Mouse (Mus musculus) intestine, embryonic 16.5 days (tissue): ENCODE data around the gene Dennd4b. TPM values are rescaled to one million over a fixed set of nuclear protein-coding genes. Genes with fewer than 3 reads are reported as not detected.

Source experiments
- ATAC-seq: fragments of 200-750 bp; cut with Nextera tagmentation; 2 replicates; pipeline ENCODE4 v1.8.0; 2017; ENCODE audit warnings: moderate TSS enrichment, moderate library complexity
- H3K27ac ChIP-seq: fragments of 300-500 bp; sonication (generic); 2 replicates; pipeline ENCODE4 v1.5.1; 2014; ENCODE audit warnings: mild to moderate bottlenecking, low read length
- H3K27me3 ChIP-seq: fragments of 300-500 bp; sonication (generic); replicated peaks from 2 replicates; pipeline ENCODE4 v1.6.1; 2014; ENCODE audit warnings: low read length, control low read depth, mixed read lengths; ENCODE audit not compliant: control insufficient read depth, insufficient read depth
- H3K36me3 ChIP-seq: fragments of 300-500 bp; sonication (generic); 2 replicates; pipeline ENCODE4 v1.6.1; 2014; ENCODE audit warnings: low read length, control low read depth; ENCODE audit not compliant: control insufficient read depth, insufficient read depth
- H3K4me1 ChIP-seq: fragments of 300-500 bp; sonication (generic); 2 replicates; pipeline ENCODE4 v1.6.1; 2014; ENCODE audit warnings: low read length, control low read depth, mixed read lengths; ENCODE audit not compliant: control insufficient read depth, insufficient read depth
- H3K4me2 ChIP-seq: fragments of 300-500 bp; sonication (generic); 2 replicates; pipeline ENCODE4 v1.6.1; 2014; ENCODE audit warnings: low read depth, low read length, control low read depth
- H3K4me3 ChIP-seq: fragments of 300-500 bp; sonication (generic); 2 replicates; pipeline ENCODE4 v1.5.1; 2014; ENCODE audit warnings: mild to moderate bottlenecking, low read length
- H3K9ac ChIP-seq: fragments of 300-500 bp; sonication (generic); 2 replicates; pipeline ENCODE4 v1.6.1; 2014; ENCODE audit warnings: low read depth, low read length
- H3K9me3 ChIP-seq: fragments of 300-500 bp; sonication (generic); 2 replicates; pipeline ENCODE4 v1.6.1; 2016; ENCODE audit warnings: low read length, control low read depth; ENCODE audit not compliant: control insufficient read depth
- WGBS: fragments of 180-500 bp; shearing (Covaris S2); extraction: QIAGEN DNeasy Blood & Tissue Kit; methylation state at CpG from one replicate; pipeline ENCODE4 v1.1.7; 2014; 5-methylcytosine and 5-hydroxymethylcytosine counted together
- polyA plus RNA-seq: library from polyadenylated mRNA; unstranded; fragments of >200 nt; fragmentation: Nextera tagmentation; extraction: Ambion mirVana; gene quantifications from 2 replicates; pipeline ENCODE4 v1.2.1, GENCODE M21; 2015

The Dennd4b gene
- polyA plus RNA-seq, 1 experiment from 2014 or later, result 2.3 TPM

- ATAC-seq, result no peak
- Histone ChIP-seq H3K4me3 (no peak overlapping the region), H3K4me1 (peaks cover 8% of the 10 kb centered on the region), H3K9ac (no peak overlapping the region), H3K27ac (no peak overlapping the region), H3K9me3 (no peaks in the 10 kb centered on the region), H3K4me2 (no peak overlapping the region), H3K36me3 (no peaks in the 10 kb centered on the region), H3K27me3 (no peaks in the 10 kb centered on the region)
- 93% methylated on average over 8 of the region's 8 CpGs for WGBS
Observed at GRCm38 (mm10) chr3:90270784-90271183, 5.8 kb downstream of the Dennd4b start.

- no peak overlapping the region for H3K9ac ChIP-seq
- H3K4me3 ChIP-seq, result no peak overlapping the region
- no peak overlapping the region for H3K4me2 ChIP-seq
- 0 out of 2 replicates have a peak, but pooled peaks cover 3% of the 10 kb centered on the region for H3K4me1 ChIP-seq
- no peak for ATAC-seq
- WGBS, result 69% methylated on average over 9 of the region's 9 CpGs
- peaks cover 3% of the 10 kb centered on the region; the same call in 1 of the 2 replicates for H3K36me3 ChIP-seq
- H3K27ac ChIP-seq, result no peak overlapping the region
- H3K9me3 ChIP-seq, result no peaks in the 10 kb centered on the region
- H3K27me3 ChIP-seq, result no peaks in the 10 kb centered on the region
Observed at GRCm38 (mm10) chr3:90272170-90272569, 7.2 kb downstream of the Dennd4b start.

GRCm38 (mm10) chr3:90273855-90274254, 8.9 kb downstream of the Dennd4b start:
- no peak overlapping the region for H3K27ac ChIP-seq
- H3K9ac ChIP-seq, result no peak overlapping the region
- H3K27me3 ChIP-seq, result no peaks in the 10 kb centered on the region
- WGBS, result 95% methylated on average over 22 of the region's 22 CpGs
- ATAC-seq, result no peak
- no peaks in the 10 kb centered on the region for H3K9me3 ChIP-seq
- H3K4me1 ChIP-seq, result 0 out of 2 replicates have a peak, but pooled peaks cover 2% of the 10 kb centered on the region
- H3K36me3 ChIP-seq, result peaks cover 6% of the 10 kb centered on the region; the same call in 1 of the 2 replicates
- H3K4me2 ChIP-seq, result no peak overlapping the region
- no peak overlapping the region for H3K4me3 ChIP-seq

- Histone ChIP-seq H3K4me1 (no peaks in the 10 kb centered on the region), H3K4me2 (no peak overlapping the region), H3K9me3 (no peaks in the 10 kb centered on the region), H3K9ac (no peak overlapping the region), H3K4me3 (no peak overlapping the region), H3K27me3 (no peaks in the 10 kb centered on the region), H3K27ac (no peak overlapping the region), H3K36me3 (peaks cover 6% of the 10 kb centered on the region; the same call in 1 of the 2 replicates)
- no peak for ATAC-seq
- WGBS, result 92% methylated on average over 11 of the region's 11 CpGs
Observed at GRCm38 (mm10) chr3:90275286-90275685, 10.3 kb downstream of the Dennd4b start.

GRCm38 (mm10) chr3:90276858-90277257, 11.9 kb downstream of the Dennd4b start:
- Histone ChIP-seq H3K4me2 (no peak overlapping the region), H3K36me3 (peaks cover 9% of the 10 kb centered on the region; the same call in 1 of the 2 replicates), H3K27ac (no peak overlapping the region), H3K27me3 (no peaks in the 10 kb centered on the region), H3K9me3 (no peaks in the 10 kb centered on the region), H3K9ac (no peak overlapping the region), H3K4me1 (no peaks in the 10 kb centered on the region), H3K4me3 (no peak overlapping the region)
- whole genome bisulfite sequencing, result 52% methylated on average over 16 of the region's 16 CpGs
- ATAC-seq, result no peak

GRCm38 (mm10) chr3:90277793-90278192, 12.8 kb downstream of the Dennd4b start:
- Histone ChIP-seq H3K27ac (no peak overlapping the region), H3K27me3 (no peaks in the 10 kb centered on the region), H3K4me2 (no peak overlapping the region), H3K9me3 (no peaks in the 10 kb centered on the region), H3K9ac (no peak overlapping the region), H3K4me1 (no peaks in the 10 kb centered on the region), H3K4me3 (no peak overlapping the region), H3K36me3 (peaks cover 9% of the 10 kb centered on the region; the same call in 1 of the 2 replicates)
- no peak for ATAC-seq
- WGBS, result 85% methylated on average over 9 of the region's 9 CpGs

GRCm38 (mm10) chr3:90278211-90278610, 13.2 kb downstream of the Dennd4b start:
- no peak overlapping the region for H3K4me3 ChIP-seq
- no peaks in the 10 kb centered on the region for H3K9me3 ChIP-seq
- WGBS, result 91% methylated on average over 10 of the region's 10 CpGs
- H3K4me2 ChIP-seq, result no peak overlapping the region
- peaks cover 9% of the 10 kb centered on the region; the same call in 1 of the 2 replicates for H3K36me3 ChIP-seq
- H3K27ac ChIP-seq, result no peak overlapping the region
- no peak overlapping the region for H3K9ac ChIP-seq
- H3K27me3 ChIP-seq, result no peaks in the 10 kb centered on the region
- no peak for ATAC-seq
- no peaks in the 10 kb centered on the region for H3K4me1 ChIP-seq

- no peak overlapping the region for H3K27ac ChIP-seq
- peaks cover 9% of the 10 kb centered on the region; the same call in 1 of the 2 replicates for H3K36me3 ChIP-seq
- no peaks in the 10 kb centered on the region for H3K27me3 ChIP-seq
- H3K9ac ChIP-seq, result no peak overlapping the region
- no peak for ATAC-seq
- H3K9me3 ChIP-seq, result no peaks in the 10 kb centered on the region
- no peak overlapping the region for H3K4me2 ChIP-seq
- H3K4me1 ChIP-seq, result no peaks in the 10 kb centered on the region
- 91% methylated on average over 9 of the region's 9 CpGs for WGBS
- no peak overlapping the region for H3K4me3 ChIP-seq
Observed at GRCm38 (mm10) chr3:90279216-90279615, 14.2 kb downstream of the Dennd4b start.

- Histone ChIP-seq H3K27me3 (no peaks in the 10 kb centered on the region), H3K4me1 (no peaks in the 10 kb centered on the region), H3K36me3 (peaks cover 9% of the 10 kb centered on the region; the same call in 1 of the 2 replicates), H3K27ac (no peak overlapping the region), H3K9me3 (no peaks in the 10 kb centered on the region), H3K4me3 (no peak overlapping the region), H3K9ac (no peak overlapping the region), H3K4me2 (no peak overlapping the region)
- ATAC-seq, result no peak
- 97% methylated on average over 7 of the region's 7 CpGs for WGBS
Observed at GRCm38 (mm10) chr3:90279743-90280142, 14.8 kb downstream of the Dennd4b start.

- Histone ChIP-seq H3K4me3 (no peak overlapping the region), H3K9me3 (no peaks in the 10 kb centered on the region), H3K4me2 (no peak overlapping the region), H3K36me3 (peaks cover 9% of the 10 kb centered on the region; the same call in 1 of the 2 replicates), H3K27me3 (no peaks in the 10 kb centered on the region), H3K27ac (no peak overlapping the region), H3K4me1 (no peaks in the 10 kb centered on the region), H3K9ac (no peak overlapping the region)
- WGBS, result 85% methylated on average over 9 of the region's 9 CpGs
- no peak for ATAC-seq
Observed at GRCm38 (mm10) chr3:90280708-90281107, 15.7 kb downstream of the Dennd4b start.
